9 mouse cellular contexts compared by ENCODE assay signal in the genomic region with DNA sequence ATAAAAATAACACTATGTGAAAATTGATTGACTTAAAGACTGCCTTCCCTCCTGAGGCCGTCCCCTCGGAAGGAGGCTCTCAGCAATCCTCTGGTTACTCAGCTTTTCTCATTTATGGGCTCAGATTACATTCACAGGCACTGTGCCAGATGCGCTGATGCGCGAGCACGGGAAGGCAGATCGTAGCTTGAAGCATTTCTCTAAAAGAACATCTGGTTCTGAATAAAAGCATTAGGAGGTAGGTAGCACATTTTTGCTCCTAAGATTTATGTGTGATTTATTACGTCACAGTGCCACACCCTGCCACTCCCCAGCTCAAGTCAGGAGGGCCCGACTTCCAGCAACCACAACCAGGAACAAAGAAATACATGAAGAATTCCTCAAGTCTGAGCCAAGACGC. TPM values are rescaled to one million over a fixed set of nuclear protein-coding genes. Genes with fewer than 3 reads are reported as not detected.
DNase-seq lines count a peak whose midpoint lies in the region; ATAC-seq and TF ChIP-seq lines count a peak whose summit lies in the region.
"Had no signal": no experiment of that assay in that cellular context is flagged by ENCODE, and none has a peak within 500 bp of the region (broad histone marks: within the 10 kb centered on the region; RNA-seq: fewer than 3 reads in every experiment).

No protein-coding gene starts in this region.

- TF ChIP-seq CTCF in stomach, postnatal 0 days (IDR thresholded peaks at IDR 0.05; ENCODE audit: low read depth), result no peak

- 67% methylated on average over 10 of the region's 10 CpGs for WGBS in heart, embryonic 11.5 days (ENCODE audit: insufficient replicate concordance)
- 43% methylated on average over 10 of the region's 10 CpGs for WGBS in heart, embryonic 15.5 days
- 26% methylated on average over 10 of the region's 10 CpGs for WGBS in stomach, postnatal 0 days

- H3K36me3 ChIP-seq in heart, embryonic 11.5 days (ENCODE audit: control insufficient read depth, insufficient read depth, low read length), result no peaks in the 10 kb centered on the region
- no peaks in the 10 kb centered on the region for H3K36me3 ChIP-seq in heart, embryonic 15.5 days
- H3K36me3 ChIP-seq in stomach, postnatal 0 days (ENCODE audit: control insufficient read depth, insufficient read depth, low read length), result no peaks in the 10 kb centered on the region

- ATAC-seq in heart, embryonic 11.5 days (replicated peaks; ENCODE audit: insufficient number of reproducible peaks, low FRiP score, low TSS enrichment), result no peak
- no peak for ATAC-seq in heart, embryonic 15.5 days (replicated peaks; ENCODE audit: insufficient number of reproducible peaks, insufficient read depth, low FRiP score, low read depth)
- peak; percentile 47; the same call in 1 of the 2 replicates for ATAC-seq in stomach, postnatal 0 days (ENCODE audit: low FRiP score, low TSS enrichment)

- peak; percentile 90 for DNase-seq in heart, adult 11 months
- DNase-seq in embryo, embryonic 10.5 days (ENCODE audit: low spot score), result peak; percentile 73
- DNase-seq in kidney, postnatal 10 days, result peak; percentile 84
- peak; percentile 47 to 63 for DNase-seq in lung, postnatal 4 days
- DNase-seq in stomach, postnatal 0 days (ENCODE audit: low spot score), result peak; percentile 40
- DNase-seq in cerebellum, adult 11 months, result no peak

- H3K4me2 ChIP-seq in heart, embryonic 11.5 days, result no peak overlapping the region
- H3K4me2 ChIP-seq in heart, embryonic 15.5 days, result 0 out of 2 replicates have a peak overlapping the region, but pooled peaks have one; percentile 27
- no peak overlapping the region; the same call in 1 of the 2 replicates for H3K4me2 ChIP-seq in stomach, postnatal 0 days (replicated peaks; ENCODE audit: low read depth)

- H3K4me3 ChIP-seq in heart, embryonic 11.5 days (ENCODE audit: low read depth, low read length), result no peak overlapping the region
- no peak overlapping the region for H3K4me3 ChIP-seq in heart, embryonic 15.5 days
- no peak overlapping the region for H3K4me3 ChIP-seq in stomach, postnatal 0 days (ENCODE audit: low read depth, low read length)

- H3K9ac ChIP-seq in heart, embryonic 11.5 days (ENCODE audit: low read depth, low read length), result no peak overlapping the region
- H3K9ac ChIP-seq in heart, embryonic 15.5 days, result no peak overlapping the region
- H3K9ac ChIP-seq in stomach, postnatal 0 days (ENCODE audit: low read length), result no peak overlapping the region

- no peak overlapping the region for H3K27ac ChIP-seq in heart, embryonic 11.5 days (ENCODE audit: low read depth, low read length)
- no peak overlapping the region for H3K27ac ChIP-seq in heart, embryonic 15.5 days
- no peak overlapping the region for H3K27ac ChIP-seq in stomach, postnatal 0 days (replicated peaks)

- H3K4me1 ChIP-seq in heart, embryonic 11.5 days (ENCODE audit: control insufficient read depth, insufficient read depth, low read length), result no peaks in the 10 kb centered on the region
- H3K4me1 ChIP-seq in heart, embryonic 15.5 days (replicated peaks), result no peaks in the 10 kb centered on the region
- H3K4me1 ChIP-seq in stomach, postnatal 0 days (replicated peaks; ENCODE audit: control insufficient read depth, insufficient read depth), result no peaks in the 10 kb centered on the region

- TF ChIP-seq EP300 in stomach, postnatal 0 days (optimal IDR thresholded peaks at IDR 0.05), result no peak

- no peaks in the 10 kb centered on the region for H3K9me3 ChIP-seq in heart, embryonic 11.5 days (replicated peaks; ENCODE audit: control insufficient read depth, low read length)
- no peaks in the 10 kb centered on the region for H3K9me3 ChIP-seq in heart, embryonic 15.5 days (replicated peaks)
- no peaks in the 10 kb centered on the region for H3K9me3 ChIP-seq in stomach, postnatal 0 days (ENCODE audit: control insufficient read depth, low read length)

- no peaks in the 10 kb centered on the region for H3K27me3 ChIP-seq in heart, embryonic 11.5 days (ENCODE audit: control insufficient read depth, insufficient read depth, low read length)
- no peaks in the 10 kb centered on the region for H3K27me3 ChIP-seq in heart, embryonic 15.5 days
- no peaks in the 10 kb centered on the region for H3K27me3 ChIP-seq in stomach, postnatal 0 days (ENCODE audit: control insufficient read depth, insufficient read depth, low read length)
- H3K27me3 ChIP-seq: CH12.LX had no signal

RNA-seq across cellular contexts. Expression of a gene that starts 55.5 kb away (rescaled TPM):
- 0.34 and 0.49 TPM in 2 replicates for polyA plus RNA-seq in heart, embryonic 11.5 days (2014; fragmentation: Nextera tagmentation; extraction: Ambion mirVana)
- polyA plus RNA-seq in heart, embryonic 15.5 days (2015; fragmentation: Nextera tagmentation; extraction: Ambion mirVana), result 0.28 and 1.6 TPM in 2 replicates
- polyA plus RNA-seq in stomach, postnatal 0 days (2015; fragmentation: Nextera tagmentation; extraction: Ambion mirVana), result 11.3 and 12.4 TPM in 2 replicates
